Mouse (Mus musculus) brain, embryonic 14.5 days (tissue): Measurements from ENCODE around the gene Trp53rka.

Experiments
- CTCF ChIP-seq: fragments of 200-500 bp; IDR thresholded peaks from 2 replicates; pipeline ENCODE4 v1.5.1; 2012; ENCODE audit warnings: inconsistent platforms, mild to moderate bottlenecking, moderate library complexity, borderline replicate concordance; ENCODE audit not compliant: insufficient read depth, insufficient read length; ENCODE audit errors: extremely low read depth
- POLR2A ChIP-seq: fragments of 200-500 bp; IDR thresholded peaks from 2 replicates; pipeline ENCODE4 v1.6.1; 2012; ENCODE audit warnings: mild to moderate bottlenecking, inconsistent platforms, borderline replicate concordance; ENCODE audit not compliant: poor library complexity, insufficient read depth, insufficient read length, severe bottlenecking; ENCODE audit errors: extremely low read depth

DNA sequence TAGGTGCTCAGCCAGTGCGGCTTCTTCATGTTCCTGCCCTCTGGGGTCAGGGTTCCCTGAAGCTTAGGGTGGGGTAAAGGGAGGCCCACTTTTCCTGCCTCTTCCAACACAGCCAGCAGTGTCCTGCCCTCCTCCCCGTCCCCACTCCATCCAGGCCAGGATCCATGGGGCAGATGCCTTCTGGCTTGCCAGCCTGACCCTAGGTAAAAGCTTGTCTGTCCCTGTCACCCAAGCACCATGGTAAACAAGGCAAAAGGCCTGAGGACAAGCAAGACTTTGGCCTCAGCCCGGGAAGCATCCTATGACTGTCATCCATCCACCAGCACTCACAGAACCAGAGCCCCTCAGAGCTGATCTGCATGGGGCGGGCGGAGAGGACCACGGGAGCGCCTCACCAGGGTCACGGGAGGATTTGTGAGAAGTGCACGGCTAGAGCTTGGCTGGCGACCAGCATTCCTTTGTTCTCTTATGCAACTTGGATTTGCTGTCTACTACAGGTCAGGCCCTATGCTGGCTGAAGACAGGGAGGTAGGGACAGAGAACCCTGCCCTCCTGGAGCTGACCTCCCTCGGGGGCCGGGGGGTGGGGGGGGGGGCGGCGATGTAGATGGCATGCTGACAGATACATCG lies 25.2 kb downstream of the Trp53rka start:
- TF ChIP-seq POLR2A (no peak), CTCF (no peak)
